Mouse (Mus musculus) retina, postnatal 1 day (tissue): ENCODE results near the gene Aspa.
A peak's percentile ranks its signal among the peaks of the same experiment; 100 is the strongest.
"Not testable (repeated sequence)": the region's sequence is repeated elsewhere in the genome, so short reads cannot be mapped to it uniquely, and the experiment has no call there.

Source experiments
- DNase-seq: peaks from one replicate; pipeline ENCODE4 v3.0.0-alpha.2; 2012

Gene Aspa

GRCm38 (mm10) chr11:73329442-73329841, at the start of gene Aspa, which contains the start of the genes Gm49340 and Spata22:
Aspa (minus strand) TSS chr11:73329596.
Gm49340 (plus strand) TSS chr11:73329741.
Spata22 (plus strand) TSS chr11:73329741.
- no peak for DNase-seq

DNA sequence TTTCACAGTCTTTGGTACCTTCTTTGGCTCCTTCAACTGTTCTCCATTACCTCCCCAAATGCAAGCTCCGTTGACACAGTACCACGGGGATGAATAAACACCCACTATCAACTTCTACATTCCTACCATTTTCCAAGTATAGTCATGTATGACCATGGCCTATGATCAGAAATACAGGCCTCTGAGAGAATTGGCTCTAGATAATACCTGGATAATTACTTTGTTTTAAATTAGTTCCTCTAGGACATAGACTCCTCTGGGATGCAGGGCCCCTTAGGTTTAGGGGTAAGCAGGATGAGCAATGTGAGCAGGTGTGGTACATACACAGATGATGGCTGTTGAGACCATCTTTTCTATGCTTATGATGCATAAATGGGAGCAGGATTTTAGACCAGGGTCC, 41.5 kb upstream of the Aspa start, which contains the start of gene Olfr376:
TSS of gene Olfr376 (plus strand) at position 301 of the 400 bp plus-strand sequence.
- DNase-seq = no peak

DNA sequence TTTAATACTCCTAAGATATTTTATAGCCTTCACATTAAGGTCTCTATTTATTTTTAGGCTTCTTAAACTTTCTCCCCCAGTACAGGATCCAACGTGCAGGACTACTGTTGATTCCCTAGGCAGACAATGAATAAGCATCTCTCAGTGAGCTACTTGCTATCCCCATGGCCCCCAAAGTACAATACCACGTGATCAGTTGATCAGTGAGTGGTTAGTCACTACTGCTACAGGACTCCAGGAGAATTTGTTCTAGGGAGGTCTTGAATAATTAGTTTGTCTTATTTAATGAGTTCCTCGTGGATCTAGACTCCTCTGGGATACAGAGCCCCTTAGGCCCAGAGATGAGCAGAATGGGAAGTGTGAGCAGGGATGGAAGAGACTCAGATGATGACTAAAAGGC, 21.1 kb upstream of the Aspa start, which contains the start of gene Olfr20:
TSS of gene Olfr20 (plus strand) at position 301 of the 400 bp plus-strand sequence.
- no peak for DNase-seq

GRCm38 (mm10) chr11:73336919-73337318, 7.5 kb upstream of the Aspa start:
- DNase-seq = no peak

DNA sequence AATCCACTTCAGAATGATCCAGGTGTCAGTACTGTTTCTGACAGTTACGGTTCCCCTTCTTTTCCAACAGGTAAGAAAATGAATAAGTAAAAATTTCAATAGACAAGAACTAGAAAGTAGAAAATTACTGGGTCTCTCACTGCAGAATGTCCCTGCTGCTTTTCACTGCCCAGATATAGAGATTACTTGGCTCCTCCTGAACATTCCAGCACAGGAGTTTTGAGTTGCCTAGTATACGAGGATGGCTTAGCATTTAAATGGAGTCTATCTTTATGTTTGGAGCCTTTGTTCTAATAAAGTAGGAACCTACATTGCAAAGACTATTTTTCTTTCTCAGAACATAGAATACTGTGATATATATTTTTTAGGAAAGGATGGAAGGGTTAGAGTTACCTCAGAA, 4.0 kb upstream of the Aspa start:
- DNase-seq = no peak

DNA sequence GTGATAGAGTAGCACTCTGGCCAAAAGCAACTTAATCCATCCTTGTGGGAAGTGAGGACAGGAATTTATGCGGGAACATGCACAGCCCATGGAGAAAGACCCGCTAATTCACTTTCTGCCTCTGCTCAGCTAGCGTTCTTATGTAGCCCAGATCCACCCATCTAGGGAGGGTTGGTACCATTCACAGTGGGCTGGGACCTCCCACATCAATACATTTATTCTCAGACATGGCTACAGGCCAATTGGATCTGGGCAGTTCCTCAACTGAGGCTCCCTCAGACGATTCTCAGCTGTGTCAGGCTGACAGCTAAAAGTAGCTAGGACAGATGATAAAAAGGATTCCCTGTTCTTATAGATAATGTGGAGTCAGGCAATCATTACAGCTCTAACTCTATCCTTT, 2.0 kb downstream of the Aspa start:
- no peak for DNase-seq

DNA sequence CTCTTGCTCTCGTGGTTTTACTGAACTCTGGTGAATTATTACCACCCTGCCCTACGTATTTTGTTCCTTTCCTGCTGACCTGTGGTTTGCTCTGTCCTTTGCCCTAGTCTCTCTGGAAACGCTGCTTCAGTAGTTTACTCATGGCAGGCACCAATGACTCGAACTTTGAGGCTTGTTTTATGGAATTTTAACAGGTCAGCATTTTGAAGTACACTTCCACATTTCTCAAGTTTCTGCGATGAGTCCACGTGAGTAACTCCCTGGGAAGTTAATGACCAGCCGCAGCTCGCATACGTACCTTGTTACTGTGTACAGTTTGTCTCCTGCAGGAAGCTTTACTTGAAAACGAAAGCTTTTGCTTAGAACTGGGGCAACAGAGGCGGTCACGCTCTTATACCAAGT, 2.9 kb downstream of the Aspa start:
- DNase-seq = no peak

DNA sequence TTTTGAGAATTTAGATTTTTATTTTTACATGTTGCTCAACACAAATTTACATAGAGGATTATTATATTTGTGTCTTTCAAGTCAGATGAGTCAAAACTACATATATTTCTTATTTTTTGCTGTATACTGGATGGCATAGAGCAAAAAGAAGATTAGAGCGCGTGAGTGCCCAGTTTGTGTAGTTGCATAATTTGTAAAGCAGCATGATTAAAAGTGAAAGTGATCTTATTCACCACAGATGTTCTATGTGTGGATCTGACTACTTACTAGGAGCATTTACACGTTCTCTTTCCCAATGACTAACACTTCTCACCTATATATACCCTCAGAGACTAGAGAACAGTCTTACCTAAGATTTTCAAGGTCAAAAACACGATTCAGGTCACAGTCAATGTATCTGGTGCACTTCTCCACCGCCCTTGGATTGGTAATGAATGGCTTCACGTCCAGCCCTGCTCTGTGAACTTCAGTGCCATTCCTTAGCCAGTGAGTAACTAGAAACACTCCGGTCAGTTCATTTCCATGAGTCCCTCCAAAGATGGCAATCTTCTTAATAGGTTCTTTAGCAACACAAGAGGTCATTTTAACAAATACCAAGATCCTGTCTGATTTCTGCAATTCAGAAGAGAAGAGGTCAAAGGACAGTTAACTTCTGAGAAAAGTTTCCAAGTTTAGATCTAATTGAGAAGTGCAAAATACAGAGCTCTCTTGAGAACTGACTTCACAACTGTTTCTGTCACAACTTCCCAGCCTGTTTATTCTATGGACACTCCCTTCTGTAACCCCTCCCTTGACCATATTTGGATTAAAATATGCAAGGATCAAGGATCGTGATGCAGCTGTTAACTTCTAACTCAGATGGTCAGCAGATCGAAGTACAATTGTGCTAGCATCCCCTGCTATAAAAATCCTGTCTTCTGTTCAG, 5.2 kb downstream of the Aspa start:
- no peak for DNase-seq

GRCm38 (mm10) chr11:73321064-73321463, 8.3 kb downstream of the Aspa start:
- DNase-seq = not testable (repeated sequence)

- not testable (repeated sequence) for DNase-seq
Measured at GRCm38 (mm10) chr11:73318581-73318980, 10.8 kb downstream of the Aspa start.

GRCm38 (mm10) chr11:73315961-73316360, 13.4 kb downstream of the Aspa start:
- DNase-seq = no peak

GRCm38 (mm10) chr11:73303123-73303522, 26.3 kb downstream of the Aspa start:
- DNase-seq = no peak

GRCm38 (mm10) chr11:73289621-73290020, 39.8 kb downstream of the Aspa start:
- DNase-seq = no peak

GRCm38 (mm10) chr11:73284351-73284750, 45.0 kb downstream of the Aspa start:
- no peak for DNase-seq

- DNase-seq = no peak
Measured at GRCm38 (mm10) chr11:73283926-73284325, 45.5 kb downstream of the Aspa start.

- no peak for DNase-seq
Measured at GRCm38 (mm10) chr11:73283369-73283768, 46.0 kb downstream of the Aspa start.

- DNase-seq = peak; percentile 73
Measured at GRCm38 (mm10) chr11:73281528-73282027, 47.8 kb downstream of the Aspa start.

GRCm38 (mm10) chr11:73280710-73281109, 48.7 kb downstream of the Aspa start:
- no peak for DNase-seq

- no peak for DNase-seq
Measured at GRCm38 (mm10) chr11:73274821-73275220, 54.6 kb downstream of the Aspa start.

DNA sequence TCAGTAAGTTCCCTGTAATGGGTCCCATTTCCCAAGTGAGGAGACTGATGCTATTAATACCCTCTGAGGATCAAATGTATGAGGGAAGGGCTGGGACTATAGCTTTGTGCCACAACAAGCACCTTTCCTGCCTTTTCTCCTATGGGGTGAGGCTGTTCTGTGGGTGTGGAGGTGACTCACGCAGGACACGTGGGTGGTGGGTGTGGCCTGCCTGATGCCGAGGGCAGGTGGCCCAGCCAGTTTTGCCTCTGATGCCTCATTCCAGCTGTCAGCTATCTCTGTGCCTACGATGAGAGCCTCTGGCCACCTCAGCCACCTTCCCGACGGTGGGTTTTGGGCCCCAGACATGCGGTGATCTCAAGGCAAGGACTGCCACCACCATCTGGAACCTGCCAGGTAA, 62.1 kb downstream of the Aspa start, which contains the start of gene Trpv3:
TSS of gene Trpv3 (plus strand) at position 122 of the 400 bp plus-strand sequence.
- no peak for DNase-seq

GRCm38 (mm10) chr11:73261385-73261784, 68.0 kb downstream of the Aspa start:
- no peak for DNase-seq

DNA sequence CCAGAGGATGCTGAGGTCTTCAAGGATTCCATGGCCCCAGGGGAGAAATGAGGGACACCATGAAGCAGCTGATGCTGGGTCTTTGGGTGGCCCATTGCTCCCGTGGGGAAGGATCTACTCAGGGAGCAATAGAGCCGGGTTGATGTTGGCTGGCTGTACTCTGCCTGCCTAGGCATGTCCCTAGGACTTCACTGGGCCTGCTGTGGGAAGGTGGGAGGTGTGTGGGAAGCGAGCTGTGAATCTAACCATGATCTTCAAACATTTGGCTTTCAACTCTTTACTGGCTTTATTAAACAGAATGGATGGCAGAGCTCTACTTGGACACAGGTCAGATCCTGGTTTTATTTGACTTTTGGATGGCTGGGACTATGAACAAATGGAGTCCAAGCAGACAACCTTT, 68.9 kb downstream of the Aspa start:
- no peak for DNase-seq

DNA sequence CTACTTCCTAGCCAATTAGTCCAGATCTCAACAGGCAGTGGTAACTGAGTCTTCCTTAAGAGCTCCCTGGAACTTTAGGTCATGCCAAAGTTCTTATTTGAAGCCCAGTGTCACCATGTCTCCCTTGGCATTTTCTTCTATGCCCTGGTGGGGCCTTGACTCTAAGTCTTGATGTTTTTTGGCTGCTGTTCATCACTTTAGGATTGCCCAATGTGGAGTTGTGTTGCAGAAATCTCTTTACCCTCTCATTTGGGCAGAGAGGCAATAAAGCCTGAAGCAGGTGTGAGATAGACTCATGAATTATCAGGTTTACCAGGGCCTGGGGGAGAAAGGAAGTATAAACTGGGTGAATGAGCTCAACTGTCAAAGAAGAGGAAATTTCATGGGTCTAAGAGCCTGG, 70.7 kb downstream of the Aspa start:
- no peak for DNase-seq

DNA sequence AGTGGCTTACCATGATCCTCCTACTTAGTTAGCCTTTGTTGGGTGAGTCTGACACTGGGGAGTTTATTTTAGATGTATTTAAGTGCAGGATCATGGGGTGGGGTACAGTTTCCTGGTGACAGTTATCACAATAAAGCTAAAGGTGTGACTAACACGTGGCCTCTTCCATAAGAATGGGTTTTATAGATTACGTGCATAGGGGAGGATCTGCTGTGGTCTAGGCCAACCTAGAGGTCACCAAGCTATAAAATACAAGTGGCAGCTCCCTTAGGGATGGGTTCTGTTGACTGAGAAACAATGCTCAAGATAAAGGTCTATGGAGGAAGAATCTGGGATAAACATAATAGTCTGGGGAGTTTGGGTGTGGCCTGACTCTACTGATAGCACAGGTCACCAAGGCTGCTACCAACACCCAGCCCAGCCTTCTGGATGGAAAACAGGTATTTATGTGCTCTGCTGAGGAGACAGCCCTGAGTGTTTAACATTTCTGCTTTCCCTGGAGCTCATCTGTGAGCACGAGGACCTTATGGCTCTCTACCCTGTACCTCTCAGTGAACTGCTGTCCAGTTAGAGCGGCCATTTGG, 71.9 kb downstream of the Aspa start:
- DNase-seq = no peak
